Mouse (Mus musculus): ENCODE results near the gene Gls. TPM values are rescaled to one million over a fixed set of nuclear protein-coding genes. Genes with fewer than 3 reads are reported as not detected.

Gls gene
- polyA plus RNA-seq, 1 experiment, result 15.1 TPM

GRCm38 (mm10) chr1:52175983-52176382 is 57.0 kb downstream of the Gls start:
- H3K36me3 ChIP-seq (ENCODE audit: control insufficient read depth, insufficient read depth), result peaks cover 7% of the 10 kb centered on the region
- no peaks in the 10 kb centered on the region for H3K79me2 ChIP-seq (ENCODE audit: control insufficient read depth, insufficient read depth)
- TF ChIP-seq REST (IDR thresholded peaks at IDR 0.05; ENCODE audit: insufficient read depth, insufficient read length) (no peak), E2F4 (IDR thresholded peaks at IDR 0.05; ENCODE audit: insufficient read depth) (no peak), TCF3 (IDR thresholded peaks at IDR 0.05; ENCODE audit: insufficient read length, low read depth) (no peak), SRF (IDR thresholded peaks at IDR 0.05; ENCODE audit: control insufficient read depth, insufficient read length, low read depth) (no peak), MYOD1 (IDR thresholded peaks at IDR 0.05; ENCODE audit: control insufficient read depth in 1 of 3, insufficient read length in 2 of 3, low read depth in 2 of 3) (no peak), MYOG (IDR thresholded peaks at IDR 0.05; ENCODE audit: control insufficient read depth in 1 of 3, insufficient read depth in 1 of 3, insufficient read length in 2 of 3, low read depth in 2 of 3) (no peak), CEBPB (IDR thresholded peaks at IDR 0.05; ENCODE audit: insufficient read depth, poor library complexity, severe bottlenecking) (no peak), USF1 (IDR thresholded peaks at IDR 0.05; ENCODE audit: low read depth) (no peak), TCF12 (IDR thresholded peaks at IDR 0.05; ENCODE audit: insufficient read depth, poor library complexity, severe bottlenecking) (no peak), MAX (IDR thresholded peaks at IDR 0.05; ENCODE audit: low read depth) (no peak), POLR2A (IDR thresholded peaks at IDR 0.05; ENCODE audit: insufficient read length, low read depth) (no peak), POLR2AphosphoS2 (IDR thresholded peaks at IDR 0.05; ENCODE audit: insufficient read length, low read depth) (no peak)
- no peak overlapping the region for H3K4me2 ChIP-seq (ENCODE audit: low read depth)
- H3ac ChIP-seq (ENCODE audit: control insufficient read depth, insufficient read length), result no peak overlapping the region
- H3K27me3 ChIP-seq (ENCODE audit: control insufficient read depth, insufficient read depth, insufficient read length), result no peaks in the 10 kb centered on the region
- H3K4me3 ChIP-seq, result no peak overlapping the region

GRCm38 (mm10) chr1:52175321-52175720 is 57.7 kb downstream of the Gls start:
- H3K4me2 ChIP-seq (ENCODE audit: low read depth), result no peak overlapping the region
- H3K27me3 ChIP-seq (ENCODE audit: control insufficient read depth, insufficient read depth, insufficient read length), result no peaks in the 10 kb centered on the region
- no peak overlapping the region for H3ac ChIP-seq (ENCODE audit: control insufficient read depth, insufficient read length)
- H3K36me3 ChIP-seq (ENCODE audit: control insufficient read depth, insufficient read depth), result peaks cover 7% of the 10 kb centered on the region
- TF ChIP-seq USF1 (IDR thresholded peaks at IDR 0.05; ENCODE audit: low read depth), result no peak
- TF ChIP-seq MYOD1 (IDR thresholded peaks at IDR 0.05; ENCODE audit: control insufficient read depth in 1 of 3, insufficient read length in 2 of 3, low read depth in 2 of 3), result no peak
- no peak for TF ChIP-seq MYOG (IDR thresholded peaks at IDR 0.05; ENCODE audit: control insufficient read depth in 1 of 3, insufficient read depth in 1 of 3, insufficient read length in 2 of 3, low read depth in 2 of 3)
- no peak for TF ChIP-seq TCF12 (IDR thresholded peaks at IDR 0.05; ENCODE audit: insufficient read depth, poor library complexity, severe bottlenecking)
- no peak for TF ChIP-seq CEBPB (IDR thresholded peaks at IDR 0.05; ENCODE audit: insufficient read depth, poor library complexity, severe bottlenecking)
- TF ChIP-seq MAX (IDR thresholded peaks at IDR 0.05; ENCODE audit: low read depth), result no peak
- TF ChIP-seq TCF3 (IDR thresholded peaks at IDR 0.05; ENCODE audit: insufficient read length, low read depth), result no peak
- no peak for TF ChIP-seq SRF (IDR thresholded peaks at IDR 0.05; ENCODE audit: control insufficient read depth, insufficient read length, low read depth)
- no peak for TF ChIP-seq POLR2A (IDR thresholded peaks at IDR 0.05; ENCODE audit: insufficient read length, low read depth)
- TF ChIP-seq E2F4 (IDR thresholded peaks at IDR 0.05; ENCODE audit: insufficient read depth), result no peak
- no peak for TF ChIP-seq POLR2AphosphoS2 (IDR thresholded peaks at IDR 0.05; ENCODE audit: insufficient read length, low read depth)
- TF ChIP-seq REST (IDR thresholded peaks at IDR 0.05; ENCODE audit: insufficient read depth, insufficient read length), result no peak
- H3K4me3 ChIP-seq, result no peak overlapping the region
- H3K79me2 ChIP-seq (ENCODE audit: control insufficient read depth, insufficient read depth), result no peaks in the 10 kb centered on the region

GRCm38 (mm10) chr1:52171271-52171670 is 61.8 kb downstream of the Gls start:
- no peak overlapping the region for H3K4me3 ChIP-seq
- H3K27me3 ChIP-seq (ENCODE audit: control insufficient read depth, insufficient read depth, insufficient read length), result no peaks in the 10 kb centered on the region
- no peaks in the 10 kb centered on the region for H3K79me2 ChIP-seq (ENCODE audit: control insufficient read depth, insufficient read depth)
- H3K36me3 ChIP-seq (ENCODE audit: control insufficient read depth, insufficient read depth), result no peaks in the 10 kb centered on the region
- no peak overlapping the region for H3ac ChIP-seq (ENCODE audit: control insufficient read depth, insufficient read length)
- no peak overlapping the region for H3K4me2 ChIP-seq (ENCODE audit: low read depth)
- TF ChIP-seq TCF3 (IDR thresholded peaks at IDR 0.05; ENCODE audit: insufficient read length, low read depth) (no peak), POLR2A (IDR thresholded peaks at IDR 0.05; ENCODE audit: insufficient read length, low read depth) (no peak), POLR2AphosphoS2 (IDR thresholded peaks at IDR 0.05; ENCODE audit: insufficient read length, low read depth) (no peak), SRF (IDR thresholded peaks at IDR 0.05; ENCODE audit: control insufficient read depth, insufficient read length, low read depth) (no peak), CEBPB (IDR thresholded peaks at IDR 0.05; ENCODE audit: insufficient read depth, poor library complexity, severe bottlenecking) (no peak), E2F4 (IDR thresholded peaks at IDR 0.05; ENCODE audit: insufficient read depth) (no peak), MAX (IDR thresholded peaks at IDR 0.05; ENCODE audit: low read depth) (no peak), REST (IDR thresholded peaks at IDR 0.05; ENCODE audit: insufficient read depth, insufficient read length) (no peak), MYOG (IDR thresholded peaks at IDR 0.05; ENCODE audit: control insufficient read depth in 1 of 3, insufficient read depth in 1 of 3, insufficient read length in 2 of 3, low read depth in 2 of 3) (no peak), MYOD1 (IDR thresholded peaks at IDR 0.05; ENCODE audit: control insufficient read depth in 1 of 3, insufficient read length in 2 of 3, low read depth in 2 of 3) (no peak), TCF12 (IDR thresholded peaks at IDR 0.05; ENCODE audit: insufficient read depth, poor library complexity, severe bottlenecking) (no peak), USF1 (IDR thresholded peaks at IDR 0.05; ENCODE audit: low read depth) (no peak)

GRCm38 (mm10) chr1:52170747-52171146 is 62.3 kb downstream of the Gls start:
- H3ac ChIP-seq (ENCODE audit: control insufficient read depth, insufficient read length), result no peak overlapping the region
- H3K27me3 ChIP-seq (ENCODE audit: control insufficient read depth, insufficient read depth, insufficient read length), result no peaks in the 10 kb centered on the region
- no peak overlapping the region for H3K4me3 ChIP-seq
- H3K79me2 ChIP-seq (ENCODE audit: control insufficient read depth, insufficient read depth), result no peaks in the 10 kb centered on the region
- TF ChIP-seq MAX (IDR thresholded peaks at IDR 0.05; ENCODE audit: low read depth), result no peak
- TF ChIP-seq POLR2AphosphoS2 (IDR thresholded peaks at IDR 0.05; ENCODE audit: insufficient read length, low read depth), result no peak
- TF ChIP-seq TCF12 (IDR thresholded peaks at IDR 0.05; ENCODE audit: insufficient read depth, poor library complexity, severe bottlenecking), result no peak
- TF ChIP-seq USF1 (IDR thresholded peaks at IDR 0.05; ENCODE audit: low read depth), result no peak
- TF ChIP-seq MYOG (IDR thresholded peaks at IDR 0.05; ENCODE audit: control insufficient read depth in 1 of 3, insufficient read depth in 1 of 3, insufficient read length in 2 of 3, low read depth in 2 of 3), result no peak
- no peak for TF ChIP-seq SRF (IDR thresholded peaks at IDR 0.05; ENCODE audit: control insufficient read depth, insufficient read length, low read depth)
- no peak for TF ChIP-seq POLR2A (IDR thresholded peaks at IDR 0.05; ENCODE audit: insufficient read length, low read depth)
- no peak for TF ChIP-seq MYOD1 (IDR thresholded peaks at IDR 0.05; ENCODE audit: control insufficient read depth in 1 of 3, insufficient read length in 2 of 3, low read depth in 2 of 3)
- TF ChIP-seq E2F4 (IDR thresholded peaks at IDR 0.05; ENCODE audit: insufficient read depth), result no peak
- TF ChIP-seq CEBPB (IDR thresholded peaks at IDR 0.05; ENCODE audit: insufficient read depth, poor library complexity, severe bottlenecking), result no peak
- TF ChIP-seq TCF3 (IDR thresholded peaks at IDR 0.05; ENCODE audit: insufficient read length, low read depth), result no peak
- no peak for TF ChIP-seq REST (IDR thresholded peaks at IDR 0.05; ENCODE audit: insufficient read depth, insufficient read length)
- H3K36me3 ChIP-seq (ENCODE audit: control insufficient read depth, insufficient read depth), result no peaks in the 10 kb centered on the region
- no peak overlapping the region for H3K4me2 ChIP-seq (ENCODE audit: low read depth)

Measured in myocyte (in vitro differentiated cells).